Mouse (Mus musculus) G1E (cell line): ENCODE results near the gene Ctse.

Experiments used
- CTCF ChIP-seq: IDR thresholded peaks from 2 replicates; pipeline ENCODE4 v1.5.1; 2012; ENCODE audit warnings: low read depth, low read length, inconsistent platforms, mixed read lengths
- GATA1 ChIP-seq: IDR thresholded peaks from 2 replicates; pipeline ENCODE4 v1.6.1; 2012; ENCODE audit warnings: borderline replicate concordance, low read length, inconsistent platforms, mixed read lengths
- GATA2 ChIP-seq: IDR thresholded peaks from 2 replicates; pipeline ENCODE4 v1.6.1; 2012; ENCODE audit warnings: low read depth, low read length, inconsistent platforms, borderline replicate concordance
- POLR2AphosphoS5 ChIP-seq: IDR thresholded peaks from 2 replicates; pipeline ENCODE4 v1.6.1; 2012; ENCODE audit warnings: low read depth, low read length, inconsistent platforms; ENCODE audit not compliant: insufficient replicate concordance
- TAL1 ChIP-seq: conservative IDR thresholded peaks from 2 replicates; pipeline ENCODE4 v1.6.1; 2012; ENCODE audit warnings: low read depth, low read length, inconsistent platforms, mixed read lengths

DNA sequence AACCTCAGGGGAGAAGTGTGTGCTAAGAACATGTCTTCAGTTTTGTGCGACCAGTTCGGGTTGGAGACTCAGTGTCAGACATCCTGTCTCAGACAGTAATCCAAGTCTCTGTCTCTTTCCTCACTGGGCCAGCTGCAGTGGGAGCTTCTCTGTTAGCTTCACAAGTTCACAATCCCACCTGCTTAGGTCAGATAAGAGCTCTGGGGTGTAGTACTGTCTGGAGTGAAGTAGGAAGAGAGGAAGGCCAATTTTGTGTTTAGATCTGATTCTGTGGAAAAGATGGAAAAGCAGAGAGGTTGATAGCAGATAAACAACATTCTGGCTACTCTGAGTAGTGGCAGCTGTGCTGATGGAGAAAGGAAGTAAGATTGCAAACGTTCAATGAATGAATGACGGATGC lies 61.5 kb downstream of the Ctse start:
- TF ChIP-seq CTCF (no peak), POLR2AphosphoS5 (no peak), GATA2 (no peak), TAL1 (no peak), GATA1 (no peak)
